Comparison of ENCODE assay signal across 8 mouse cellular contexts in genomic region chr7:125471991-125472741, GRCm38 (mm10). TPM values are rescaled to one million over a fixed set of nuclear protein-coding genes. Genes with fewer than 3 reads are reported as not detected.
DNase-seq lines count a peak whose midpoint lies in the region; ATAC-seq and TF ChIP-seq lines count a peak whose summit lies in the region.

No protein-coding gene starts in this region.

- peak overlapping the region; percentile 58; the same call in 1 of the 2 replicates for H3K4me3 ChIP-seq in G1E (ENCODE audit: low read depth, low read length)
- no peak overlapping the region for H3K4me3 ChIP-seq in forebrain, postnatal 0 days (ENCODE audit: low read depth, low read length)
- no peak overlapping the region for H3K4me3 ChIP-seq in lung, embryonic 15.5 days
- no peak overlapping the region for H3K4me3 ChIP-seq in thymus, adult 2 months (ENCODE audit: control insufficient read depth, insufficient read depth, low read length)

- no peak for TF ChIP-seq POLR2A in thymus, adult 2 months (IDR thresholded peaks at IDR 0.05; ENCODE audit: control insufficient read depth, extremely low read depth, insufficient read depth, low read length, poor library complexity)

- TF ChIP-seq CTCF in G1E (IDR thresholded peaks at IDR 0.05; ENCODE audit: low read depth, low read length) = peak; percentile 90
- peak; percentile 95 for TF ChIP-seq CTCF in forebrain, postnatal 0 days (IDR thresholded peaks at IDR 0.05; ENCODE audit: low read depth)
- peak; percentile 89; the same call in 1 of the 2 replicates for TF ChIP-seq CTCF in thymus, adult 2 months (IDR thresholded peaks at IDR 0.05; ENCODE audit: borderline replicate concordance, control insufficient read depth, extremely low read depth, insufficient read depth, low read length, poor library complexity)

- no peak overlapping the region; the same call in 1 of the 2 replicates for H3K9ac ChIP-seq in forebrain, postnatal 0 days
- H3K9ac ChIP-seq in lung, embryonic 15.5 days = no peak overlapping the region

- peak; percentile 74 for DNase-seq in G1E (ENCODE audit: low spot score)
- peak; percentile 80 to 82 for DNase-seq in cerebellum, adult 18-20 months
- DNase-seq in forebrain, postnatal 0 days = peak; percentile 88
- peak; percentile 85 for DNase-seq in heart, postnatal 4 days
- peak; percentile 50 to 83 for DNase-seq in layer of hippocampus, adult 8-10 months (ENCODE audit: low spot score in 2 of 2)
- peak; percentile 75 for DNase-seq in ovary, adult 18-20 months (ENCODE audit: low spot score)
- DNase-seq in thymus, adult 2 months = peak; percentile 86

- 28% methylated on average over 13 of the region's 13 CpGs for WGBS in forebrain, postnatal 0 days
- 15% methylated on average over 13 of the region's 13 CpGs for WGBS in lung, embryonic 15.5 days
- WGBS in thymus, adult 2 months = 4% methylated on average over 13 of the region's 13 CpGs

- H3K36me3 ChIP-seq in G1E (replicated peaks) = peaks cover 81% of the 10 kb centered on the region
- H3K36me3 ChIP-seq in forebrain, postnatal 0 days (ENCODE audit: insufficient read depth) = peaks cover 31% of the 10 kb centered on the region
- H3K36me3 ChIP-seq in lung, embryonic 15.5 days = peaks cover 40% of the 10 kb centered on the region
- H3K36me3 ChIP-seq in thymus, adult 2 months (ENCODE audit: control insufficient read depth, insufficient read depth, low read length) = peaks cover 36% of the 10 kb centered on the region

- peaks cover 78% of the 10 kb centered on the region for H3K4me1 ChIP-seq in G1E (ENCODE audit: insufficient read depth, low read depth, low read length)
- no peaks in the 10 kb centered on the region; the same call in 1 of the 2 replicates for H3K4me1 ChIP-seq in forebrain, postnatal 0 days (ENCODE audit: insufficient read depth)
- H3K4me1 ChIP-seq in lung, embryonic 15.5 days = peaks cover 61% of the 10 kb centered on the region
- peaks cover 62% of the 10 kb centered on the region for H3K4me1 ChIP-seq in thymus, adult 2 months (replicated peaks; ENCODE audit: control insufficient read depth, insufficient read depth, low read length)

- peak overlapping the region; percentile 24; the same call in 1 of the 2 replicates for H3K27ac ChIP-seq in forebrain, postnatal 0 days (ENCODE audit: low read depth, low read length)
- H3K27ac ChIP-seq in lung, embryonic 15.5 days = peak overlapping the region; percentile 95
- peak overlapping the region; percentile 74 for H3K27ac ChIP-seq in thymus, adult 2 months (ENCODE audit: control insufficient read depth, insufficient read depth, low read length)

- H3K27me3 ChIP-seq in G1E (ENCODE audit: insufficient read depth, low read length) = no peaks in the 10 kb centered on the region
- H3K27me3 ChIP-seq in forebrain, postnatal 0 days (ENCODE audit: insufficient read depth, low read length) = no peaks in the 10 kb centered on the region
- H3K27me3 ChIP-seq in lung, embryonic 15.5 days = no peaks in the 10 kb centered on the region
- H3K27me3 ChIP-seq in thymus, adult 2 months (ENCODE audit: control insufficient read depth, insufficient read depth, low read length) = no peaks in the 10 kb centered on the region

- peak; percentile 87 for ATAC-seq in G1E (ENCODE audit: extremely low read depth, insufficient number of reproducible peaks, low FRiP score, poor library complexity, severe bottlenecking)
- peak; percentile 83 for ATAC-seq in forebrain, postnatal 0 days
- ATAC-seq in lung, embryonic 15.5 days (ENCODE audit: borderline replicate concordance, extremely low read depth, low FRiP score, low TSS enrichment) = peak; percentile 71

- H3K9me3 ChIP-seq in G1E (replicated peaks) = no peaks in the 10 kb centered on the region
- no peaks in the 10 kb centered on the region for H3K9me3 ChIP-seq in forebrain, postnatal 0 days (ENCODE audit: low read length)
- no peaks in the 10 kb centered on the region for H3K9me3 ChIP-seq in lung, embryonic 15.5 days

- H3K4me2 ChIP-seq in forebrain, postnatal 0 days (ENCODE audit: low read depth) = no peak overlapping the region
- peak overlapping the region; percentile 9; the same call in 1 of the 2 replicates for H3K4me2 ChIP-seq in lung, embryonic 15.5 days

RNA-seq across cellular contexts. Expression of gene Nsmce1, which starts 19.2 kb away (rescaled TPM):
- 44.0 and 59.3 TPM in 2 replicates for total RNA-seq in G1E (2014; fragmentation: Nextera tagmentation)
- total RNA-seq in G1E (2017) = 97.3 and 102 TPM in 2 replicates
- 11.5 and 13.0 TPM in 2 replicates for polyA plus RNA-seq in G1E (2012)
- total RNA-seq in forebrain, postnatal 0 days (2014; rRNA removed) = 43.3 and 58.6 TPM in 2 replicates
- 107 and 123 TPM in 2 replicates for polyA plus RNA-seq in forebrain, postnatal 0 days (2015; fragmentation: Nextera tagmentation; extraction: Ambion mirVana)
- 10 to 100 TPM; 43.3 to 46.1 TPM for total RNA-seq in heart, postnatal 4 days (2021)
- total RNA-seq in layer of hippocampus, adult 8-10 months (2022) = 10 to 100 TPM; 14.7 to 17.3 (median 15.9) TPM
- polyA plus RNA-seq in lung, embryonic 15.5 days (2015; fragmentation: Nextera tagmentation; extraction: Ambion mirVana) = 157 and 164 TPM in 2 replicates
- polyA plus RNA-seq in thymus, adult 2 months (2012; rRNA removed) = 93.7 and 111 TPM in 2 replicates

RNA-seq across cellular contexts. Expression of gene Kdm8, which starts 27.7 kb away (rescaled TPM):
- total RNA-seq in G1E (2014; fragmentation: Nextera tagmentation) = 0.68 and 1.2 TPM in 2 replicates
- total RNA-seq in G1E (2017) = 4.5 and 4.6 TPM in 2 replicates
- polyA plus RNA-seq in G1E (2012) = 1.8 and 2.1 TPM in 2 replicates
- total RNA-seq in forebrain, postnatal 0 days (2014; rRNA removed) = 4.7 and 6.9 TPM in 2 replicates
- polyA plus RNA-seq in forebrain, postnatal 0 days (2015; fragmentation: Nextera tagmentation; extraction: Ambion mirVana) = 1.9 and 3.1 TPM in 2 replicates
- 1 to 10 TPM; 4.4 to 5.3 TPM for total RNA-seq in heart, postnatal 4 days (2021)
- 1 to 10 TPM; 5.3 to 6.0 (median 5.8) TPM for total RNA-seq in layer of hippocampus, adult 8-10 months (2022)
- 14.5 and 15.6 TPM in 2 replicates for polyA plus RNA-seq in lung, embryonic 15.5 days (2015; fragmentation: Nextera tagmentation; extraction: Ambion mirVana)
- polyA plus RNA-seq in thymus, adult 2 months (2012; rRNA removed) = 12.5 and 14.2 TPM in 2 replicates

Comparison
In these comparisons a context has a peak if more than half of its experiments do, and no peak if none do; other contexts are left out.
1. H3K27ac ChIP-seq: peak in every context shown above with its lines; median percentile 95 in lung, embryonic 15.5 days; 74 in thymus, adult 2 months; 24 in forebrain, postnatal 0 days.